Mouse (Mus musculus) kidney, adult 2 months (tissue): ENCODE results near the gene Mllt3.

Experiments
- CTCF ChIP-seq: fragments of 200-500 bp; conservative IDR thresholded peaks from 2 replicates; pipeline ENCODE4 v1.5.1; 2011; ENCODE audit warnings: low read depth, mild to moderate bottlenecking, control low read depth, low read length, moderate library complexity, mixed read lengths; ENCODE audit not compliant: insufficient read depth, insufficient read length
- POLR2A ChIP-seq: fragments of 200-500 bp; IDR thresholded peaks from one replicate; pipeline ENCODE4 v1.6.1; 2011; ENCODE audit warnings: low read depth, low read length, control low read depth

GRCm38 (mm10) chr4:87767711-87768561 is 265.2 kb downstream of the Mllt3 start:
- no peak for TF ChIP-seq POLR2A
- TF ChIP-seq CTCF, result no peak
